Mouse (Mus musculus) left cerebral cortex, adult 9 months (tissue): Measurements from ENCODE around the gene Gm10188.

ENCODE experiments used
- DNase-seq, 2 experiments: peaks; one replicate each; pipeline ENCODE4 v3.0.0; 2022; ENCODE audit warnings: low spot score in 2 of 2

Gene Gm10188

GRCm38 (mm10) chr1:132229667-132230066 is at the start of gene Gm10188:
Gene Gm10188, minus strand, starts transcription at chr1:132229767.
- no peak for DNase-seq

GRCm38 (mm10) chr1:132277124-132277523 is 47.6 kb upstream of the Gm10188 start:
- no peak for DNase-seq

GRCm38 (mm10) chr1:132276694-132277093 is 47.1 kb upstream of the Gm10188 start:
- no peak for DNase-seq

GRCm38 (mm10) chr1:132271237-132271636 is 41.7 kb upstream of the Gm10188 start:
- no peak for DNase-seq

- DNase-seq, result peak in 1 of 2 experiments; percentile 24
These were observed 39.0 kb upstream of the Gm10188 start for GRCm38 (mm10) chr1:132268418-132269060.

- DNase-seq, result peak in 1 of 2 experiments; percentile 25
These were observed 38.4 kb upstream of the Gm10188 start for GRCm38 (mm10) chr1:132267959-132268358.

- DNase-seq, result no peak
These were observed 37.4 kb upstream of the Gm10188 start for GRCm38 (mm10) chr1:132266791-132267557.

- no peak for DNase-seq
These were observed 36.4 kb upstream of the Gm10188 start for GRCm38 (mm10) chr1:132265936-132266335.

- DNase-seq, result no peak
These were observed 35.8 kb upstream of the Gm10188 start for GRCm38 (mm10) chr1:132265211-132265859.

- no peak for DNase-seq
These were observed 35.0 kb upstream of the Gm10188 start for GRCm38 (mm10) chr1:132264577-132264976.

- DNase-seq, result no peak
These were observed 34.1 kb upstream of the Gm10188 start for GRCm38 (mm10) chr1:132263618-132264017.

GRCm38 (mm10) chr1:132261058-132261457 is 31.5 kb upstream of the Gm10188 start:
- DNase-seq, result no peak

- no peak for DNase-seq
These were observed 30.8 kb upstream of the Gm10188 start for GRCm38 (mm10) chr1:132260331-132260730.

- no peak for DNase-seq
These were observed 24.9 kb upstream of the Gm10188 start for GRCm38 (mm10) chr1:132254467-132254866.

- no peak for DNase-seq
These were observed 17.1 kb upstream of the Gm10188 start for GRCm38 (mm10) chr1:132246641-132247040.

- DNase-seq, result no peak
These were observed 16.6 kb upstream of the Gm10188 start for GRCm38 (mm10) chr1:132246137-132246536.

GRCm38 (mm10) chr1:132245010-132245409 is 15.4 kb upstream of the Gm10188 start:
- DNase-seq, result no peak

GRCm38 (mm10) chr1:132237585-132238159 is 8.1 kb upstream of the Gm10188 start:
- DNase-seq, result peak in 1 of 2 experiments; percentile 69

- no peak for DNase-seq
These were observed 5.2 kb upstream of the Gm10188 start for GRCm38 (mm10) chr1:132234757-132235273.

- no peak for DNase-seq
These were observed 4.0 kb upstream of the Gm10188 start for GRCm38 (mm10) chr1:132233566-132233965.

- no peak for DNase-seq
These were observed 2.1 kb upstream of the Gm10188 start for GRCm38 (mm10) chr1:132231470-132232274.
